Mouse (Mus musculus) kidney, embryonic 15.5 days (tissue): ENCODE measurements around the gene Gmppa. TPM values are rescaled to one million over a fixed set of nuclear protein-coding genes. Genes with fewer than 3 reads are reported as not detected.
A peak's percentile ranks its signal among the peaks of the same experiment; 100 is the strongest.

Experiments used
- ATAC-seq: fragments of 200-750 bp; cut with Nextera tagmentation; replicated peaks from 2 replicates; pipeline ENCODE4 v1.8.0; 2017; ENCODE audit warnings: moderate TSS enrichment; ENCODE audit not compliant: low FRiP score
- H3K27ac ChIP-seq: fragments of 300-500 bp; sonication (generic); 2 replicates; pipeline ENCODE4 v1.5.1; 2015; ENCODE audit warnings: mild to moderate bottlenecking, inconsistent platforms
- H3K27me3 ChIP-seq: fragments of 300-500 bp; sonication (generic); 2 replicates; pipeline ENCODE4 v1.6.1; 2015; ENCODE audit warnings: inconsistent platforms
- H3K36me3 ChIP-seq: fragments of 300-500 bp; sonication (generic); 2 replicates; pipeline ENCODE4 v1.6.1; 2015; ENCODE audit warnings: inconsistent platforms
- H3K4me1 ChIP-seq: fragments of 300-500 bp; sonication (generic); 2 replicates; pipeline ENCODE4 v1.6.1; 2015; ENCODE audit warnings: inconsistent platforms
- H3K4me2 ChIP-seq: fragments of 300-500 bp; sonication (generic); 2 replicates; pipeline ENCODE4 v1.6.1; 2015; ENCODE audit warnings: moderate library complexity, mild to moderate bottlenecking, inconsistent platforms
- H3K4me3 ChIP-seq: fragments of 300-500 bp; sonication (generic); replicated peaks from 2 replicates; pipeline ENCODE4 v1.5.1; 2015; ENCODE audit warnings: mild to moderate bottlenecking, inconsistent platforms
- H3K9ac ChIP-seq: fragments of 300-500 bp; sonication (generic); 2 replicates; pipeline ENCODE4 v1.6.1; 2015; ENCODE audit warnings: mild to moderate bottlenecking, inconsistent platforms
- H3K9me3 ChIP-seq: fragments of 300-500 bp; sonication (generic); replicated peaks from 2 replicates; pipeline ENCODE4 v1.6.1; 2016; ENCODE audit warnings: inconsistent platforms
- WGBS: fragments of 180-500 bp; shearing (Covaris S2); methylation state at CpG from one replicate; pipeline ENCODE4 v1.1.7; 2015; ENCODE audit warnings: mixed read lengths; 5-methylcytosine and 5-hydroxymethylcytosine counted together
- polyA plus RNA-seq: library from polyadenylated mRNA; unstranded; fragments of >200 nt; fragmentation: Nextera tagmentation; extraction: Ambion mirVana; gene quantifications from 2 replicates; pipeline ENCODE4 v1.2.1, GENCODE M21; 2015

The Gmppa gene
- polyA plus RNA-seq, 1 experiment from 2014 or later = 78.7 TPM

- 2% methylated on average over 7 of the region's 7 CpGs for WGBS
- H3K27me3 ChIP-seq = peaks cover 75% of the 10 kb centered on the region
- no peak overlapping the region for H3K9ac ChIP-seq
- H3K4me1 ChIP-seq = peaks cover 94% of the 10 kb centered on the region
- peak overlapping the region; percentile 54 for H3K4me2 ChIP-seq
- H3K36me3 ChIP-seq = peaks cover 2% of the 10 kb centered on the region; the same call in 1 of the 2 replicates
- 0 out of 2 replicates have a peak overlapping the region, but pooled peaks have one; percentile 20 for H3K4me3 ChIP-seq
- no peak for ATAC-seq
- H3K27ac ChIP-seq = peak overlapping the region; percentile 82
- H3K9me3 ChIP-seq = no peaks in the 10 kb centered on the region
These were observed 12.3 kb downstream of the Gmppa start for GRCm38 (mm10) chr1:75448052-75448431.

- peak overlapping the region; percentile 32; the same call in 1 of the 2 replicates for H3K27ac ChIP-seq
- no peak overlapping the region for H3K4me3 ChIP-seq
- no peaks in the 10 kb centered on the region for H3K9me3 ChIP-seq
- H3K27me3 ChIP-seq = peaks cover 81% of the 10 kb centered on the region
- H3K36me3 ChIP-seq = no peaks in the 10 kb centered on the region
- no peak for ATAC-seq
- 8% methylated on average over 14 of the region's 14 CpGs for WGBS
- H3K9ac ChIP-seq = no peak overlapping the region
- H3K4me1 ChIP-seq = peaks cover 94% of the 10 kb centered on the region
- peak overlapping the region; percentile 23; the same call in 1 of the 2 replicates for H3K4me2 ChIP-seq
These were observed 13.2 kb downstream of the Gmppa start for GRCm38 (mm10) chr1:75448937-75449336.

GRCm38 (mm10) chr1:75449377-75450135, 13.8 kb downstream of the Gmppa start:
- H3K9ac ChIP-seq = no peak overlapping the region
- no peaks in the 10 kb centered on the region for H3K9me3 ChIP-seq
- H3K36me3 ChIP-seq = no peaks in the 10 kb centered on the region
- H3K4me2 ChIP-seq = peak overlapping the region; percentile 62
- WGBS = 14% methylated on average over 8 of the region's 8 CpGs
- H3K27me3 ChIP-seq = peaks cover 76% of the 10 kb centered on the region
- no peak for ATAC-seq
- H3K27ac ChIP-seq = no peak overlapping the region
- peak overlapping the region; percentile 23 for H3K4me3 ChIP-seq
- H3K4me1 ChIP-seq = peaks cover 94% of the 10 kb centered on the region

GRCm38 (mm10) chr1:75450314-75451005, 14.7 kb downstream of the Gmppa start, which contains the start of gene Asic4:
Asic4 (plus strand) TSS chr1:75450436.
- Histone ChIP-seq H3K36me3 (no peaks in the 10 kb centered on the region), H3K9ac (peak within 1 kb of the TSS; percentile 34; the same call in 1 of the 2 replicates), H3K9me3 (no peaks in the 10 kb centered on the region), H3K27ac (no peak within 1 kb of the TSS; the same call in 1 of the 2 replicates), H3K4me2 (peak within 1 kb of the TSS; percentile 62), H3K4me3 (peak within 1 kb of the TSS; percentile 23), H3K4me1 (peaks cover 91% of the 10 kb centered on the region), H3K27me3 (peaks cover 75% of the 10 kb centered on the region)
- under 1% methylated on average over 34 of the region's 35 CpGs for WGBS
- ATAC-seq = no peak

GRCm38 (mm10) chr1:75451900-75452299, 16.2 kb downstream of the Gmppa start:
- Histone ChIP-seq H3K9me3 (no peaks in the 10 kb centered on the region), H3K4me2 (no peak overlapping the region), H3K27ac (no peak overlapping the region), H3K9ac (no peak overlapping the region), H3K4me3 (no peak overlapping the region), H3K36me3 (no peaks in the 10 kb centered on the region), H3K4me1 (peaks cover 91% of the 10 kb centered on the region), H3K27me3 (peaks cover 80% of the 10 kb centered on the region)
- WGBS = 49% methylated on average over 5 of the region's 5 CpGs
- ATAC-seq = no peak

- Histone ChIP-seq H3K9ac (no peak overlapping the region), H3K4me3 (no peak overlapping the region), H3K9me3 (no peaks in the 10 kb centered on the region), H3K4me1 (peaks cover 84% of the 10 kb centered on the region), H3K27ac (no peak overlapping the region), H3K36me3 (no peaks in the 10 kb centered on the region), H3K27me3 (peaks cover 71% of the 10 kb centered on the region), H3K4me2 (no peak overlapping the region)
- ATAC-seq = no peak
- WGBS = 49% methylated on average over 3 of the region's 3 CpGs
These were observed 19.7 kb downstream of the Gmppa start for GRCm38 (mm10) chr1:75455433-75455832.

GRCm38 (mm10) chr1:75455948-75456347, 20.2 kb downstream of the Gmppa start:
- H3K9ac ChIP-seq = no peak overlapping the region
- ATAC-seq = no peak
- H3K36me3 ChIP-seq = no peaks in the 10 kb centered on the region
- WGBS = 18% methylated on average over 5 of the region's 5 CpGs
- peaks cover 65% of the 10 kb centered on the region for H3K27me3 ChIP-seq
- no peak overlapping the region for H3K27ac ChIP-seq
- H3K9me3 ChIP-seq = no peaks in the 10 kb centered on the region
- no peak overlapping the region for H3K4me2 ChIP-seq
- H3K4me1 ChIP-seq = peaks cover 79% of the 10 kb centered on the region
- H3K4me3 ChIP-seq = no peak overlapping the region

GRCm38 (mm10) chr1:75456746-75457564, 21.2 kb downstream of the Gmppa start:
- Histone ChIP-seq H3K4me1 (peaks cover 72% of the 10 kb centered on the region), H3K4me3 (no peak overlapping the region), H3K9me3 (no peaks in the 10 kb centered on the region), H3K4me2 (peak overlapping the region; percentile 70), H3K9ac (no peak overlapping the region), H3K36me3 (no peaks in the 10 kb centered on the region), H3K27me3 (peaks cover 55% of the 10 kb centered on the region), H3K27ac (peak overlapping the region; percentile 95)
- WGBS = 8% methylated on average over 14 of the region's 14 CpGs
- no peak for ATAC-seq

GRCm38 (mm10) chr1:75457710-75458024, 21.9 kb downstream of the Gmppa start:
- Histone ChIP-seq H3K9ac (peak overlapping the region; percentile 33; the same call in 1 of the 2 replicates), H3K27me3 (peaks cover 48% of the 10 kb centered on the region), H3K4me2 (peak overlapping the region; percentile 70), H3K4me3 (peak overlapping the region; percentile 38), H3K36me3 (no peaks in the 10 kb centered on the region), H3K27ac (peak overlapping the region; percentile 95), H3K9me3 (no peaks in the 10 kb centered on the region), H3K4me1 (peaks cover 68% of the 10 kb centered on the region)
- ATAC-seq = peak; percentile 17
- 3% methylated on average over 9 of the region's 10 CpGs for WGBS

GRCm38 (mm10) chr1:75458025-75458788, 22.5 kb downstream of the Gmppa start:
- H3K27me3 ChIP-seq = peaks cover 43% of the 10 kb centered on the region
- H3K36me3 ChIP-seq = no peaks in the 10 kb centered on the region
- peak overlapping the region; percentile 38 for H3K4me3 ChIP-seq
- H3K27ac ChIP-seq = peak overlapping the region; percentile 95
- ATAC-seq = peak; percentile 83
- H3K9ac ChIP-seq = peak overlapping the region; percentile 33
- peak overlapping the region; percentile 70 for H3K4me2 ChIP-seq
- H3K9me3 ChIP-seq = no peaks in the 10 kb centered on the region
- WGBS = 1% methylated on average over 42 of the region's 42 CpGs
- H3K4me1 ChIP-seq = peaks cover 69% of the 10 kb centered on the region
